Comparison of ENCODE assay signal across 25 mouse cellular contexts in the genomic region with DNA sequence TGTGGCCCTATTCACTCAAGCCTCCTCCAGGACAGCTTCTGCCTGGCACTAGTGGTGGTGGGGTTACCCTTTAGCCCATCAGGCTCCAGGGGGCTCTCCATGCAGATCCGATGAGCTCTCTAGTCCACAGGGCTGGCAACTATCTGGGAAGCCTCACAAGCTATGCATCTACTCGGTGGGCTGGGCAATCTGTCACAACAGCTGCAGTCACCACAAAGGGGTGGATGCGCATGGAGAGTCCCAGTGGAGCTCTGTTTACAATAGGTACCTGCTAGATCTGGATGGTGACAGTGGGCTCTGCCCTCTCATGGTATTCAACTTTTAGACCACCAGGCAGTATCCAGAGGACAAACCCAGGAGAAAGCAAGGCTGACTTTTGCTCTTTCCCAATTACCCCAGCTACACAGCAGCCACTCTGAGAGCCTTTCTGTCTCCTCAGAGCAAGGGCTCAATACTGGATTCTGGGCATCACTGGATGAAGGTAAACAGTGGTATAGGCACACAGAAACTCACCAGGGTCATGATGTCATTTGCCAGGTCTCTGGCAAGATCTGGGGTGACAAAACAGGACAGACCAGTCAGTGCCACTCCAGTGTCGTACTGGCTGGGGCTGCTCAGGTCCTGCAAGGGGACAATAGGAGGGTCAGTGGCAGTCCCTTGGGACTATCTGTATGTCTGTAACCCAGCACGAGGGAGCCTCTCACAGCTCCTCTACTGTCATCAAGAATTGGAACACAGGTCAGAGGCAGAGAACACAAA.
"Had no signal": no experiment of that assay in that cellular context is flagged by ENCODE, and none has a peak within 500 bp of the region (broad histone marks: within the 10 kb centered on the region; RNA-seq: fewer than 3 reads in every experiment).

No protein-coding gene starts in this region.

- H3K27ac ChIP-seq: heart, adult 2 months; heart, embryonic 13.5 days; heart, embryonic 15.5 days; hindbrain, embryonic 13.5 days; hindbrain, embryonic 15.5 days; hindbrain, postnatal 0 days; kidney, embryonic 15.5 days; kidney, postnatal 0 days; left cerebral cortex, adult 2 months; limb, embryonic 10.5 days; limb, embryonic 12.5 days had no signal

- H3K4me1 ChIP-seq: heart, embryonic 13.5 days; heart, embryonic 15.5 days; hindbrain, embryonic 13.5 days; hindbrain, embryonic 15.5 days; kidney, embryonic 15.5 days; limb, embryonic 10.5 days; limb, embryonic 12.5 days had no signal

- ATAC-seq: forebrain, postnatal 0 days; hindbrain, postnatal 0 days; intestine, embryonic 16.5 days had no signal

- H3K27me3 ChIP-seq: heart, embryonic 13.5 days; heart, embryonic 15.5 days; hindbrain, embryonic 13.5 days; hindbrain, embryonic 15.5 days; kidney, embryonic 15.5 days; limb, embryonic 12.5 days had no signal

- DNase-seq: forebrain, postnatal 0 days; gastrocnemius, postnatal 14 days; gastrocnemius, postnatal 36 days; heart, adult 11 months; heart, adult 2 months; heart, postnatal 14 days; heart, postnatal 36 days; kidney, adult 11 months; kidney, adult 2 months; kidney, adult 9 months; kidney, postnatal 14 days; kidney, postnatal 36 days; layer of hippocampus, adult 9-11 months had no signal

- H3K9me3 ChIP-seq: heart, embryonic 13.5 days; heart, embryonic 15.5 days; hindbrain, embryonic 13.5 days; hindbrain, embryonic 15.5 days; kidney, embryonic 15.5 days; limb, embryonic 10.5 days; limb, embryonic 12.5 days had no signal

- H3K9ac ChIP-seq: forebrain, postnatal 0 days; heart, embryonic 13.5 days; heart, embryonic 15.5 days; hindbrain, embryonic 13.5 days; hindbrain, embryonic 15.5 days; kidney, embryonic 15.5 days; limb, embryonic 12.5 days had no signal

- H3K4me3 ChIP-seq: heart, adult 2 months; heart, embryonic 13.5 days; heart, embryonic 15.5 days; hindbrain, embryonic 13.5 days; hindbrain, embryonic 15.5 days; kidney, embryonic 15.5 days; left cerebral cortex, adult 2 months; limb, embryonic 10.5 days; limb, embryonic 12.5 days had no signal

- H3K4me2 ChIP-seq: heart, embryonic 11.5 days; heart, embryonic 13.5 days; heart, embryonic 15.5 days; hindbrain, embryonic 13.5 days; hindbrain, embryonic 15.5 days; kidney, embryonic 15.5 days; limb, embryonic 12.5 days had no signal
